Mouse (Mus musculus): ENCODE data around the gene Gfm2. TPM values are rescaled to one million over a fixed set of nuclear protein-coding genes. Genes with fewer than 3 reads are reported as not detected.
"Not testable (repeated sequence)": the region's sequence is repeated elsewhere in the genome, so short reads cannot be mapped to it uniquely, and the experiment has no call there.

Gene Gfm2
- total and polyA plus RNA-seq, 3 experiments = 25.7 to 34.1 TPM; not detected in 1

DNA sequence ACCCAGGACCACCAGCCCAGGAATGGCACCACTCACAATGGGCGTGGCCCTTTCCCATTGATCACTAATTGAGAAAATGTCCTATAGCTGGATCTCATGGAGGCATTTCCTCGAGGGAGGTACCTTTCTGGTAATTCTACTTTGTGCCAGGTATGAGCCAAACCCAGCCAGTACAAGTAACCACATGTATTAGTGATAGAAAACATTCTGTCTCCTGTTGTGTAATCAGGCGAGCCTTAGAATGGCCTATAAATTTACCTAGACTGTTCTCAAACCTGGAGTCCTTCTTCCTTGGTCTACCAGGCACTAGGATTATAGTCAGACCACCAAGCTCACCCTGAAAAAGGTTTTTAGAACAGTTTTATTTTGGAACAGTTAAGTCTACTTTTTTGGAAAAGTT, 16.4 kb upstream of the Gfm2 start:
- Histone ChIP-seq H3K4me3 (ENCODE audit: control insufficient read depth in 1 of 2, insufficient read depth in 1 of 2, low read depth in 2 of 2, low read length in 2 of 2) (no peak overlapping the region), H3K9ac (ENCODE audit: control insufficient read depth, low read depth, low read length, poor library complexity, severe bottlenecking) (no peak overlapping the region), H3K36me3 (ENCODE audit: control insufficient read depth in 1 of 2, insufficient read depth in 2 of 2, low read length in 2 of 2) (no peaks in the 10 kb centered on the region), H3K9me3 (replicated peaks; ENCODE audit: insufficient read depth, low read length) (no peaks in the 10 kb centered on the region), H3K79me2 (ENCODE audit: control insufficient read depth, insufficient read depth, low read length, poor library complexity) (no peaks in the 10 kb centered on the region), H3K27me3 (ENCODE audit: control insufficient read depth in 1 of 2, insufficient read depth in 2 of 2, low read length in 2 of 2) (peaks cover 0 to 2% of the 10 kb centered on the region in 2 experiments; a peak in 2 of 4 replicates), H3K4me1 (ENCODE audit: control insufficient read depth in 1 of 2, insufficient read depth in 2 of 2, low read length in 2 of 2) (no peaks in the 10 kb centered on the region), H3K27ac (ENCODE audit: control insufficient read depth, low read depth, low read length) (no peak overlapping the region)
- TF ChIP-seq KAT2A (conservative IDR thresholded peaks at IDR 0.05; ENCODE audit: low read depth, low read length) (no peak), MEF2A (IDR thresholded peaks at IDR 0.05; ENCODE audit: extremely low read depth, insufficient replicate concordance, low read depth, low read length, poor library complexity, severe bottlenecking) (no peak), ELF1 (IDR thresholded peaks at IDR 0.05; ENCODE audit: low read depth, low read length) (no peak), UBTF (IDR thresholded peaks at IDR 0.05; ENCODE audit: borderline replicate concordance, insufficient read depth, low read depth, low read length) (no peak), E2F4 (IDR thresholded peaks at IDR 0.05; ENCODE audit: borderline replicate concordance, low read depth, low read length) (no peak), MYB (IDR thresholded peaks at IDR 0.05; ENCODE audit: low read depth, low read length) (no peak), TBP (IDR thresholded peaks at IDR 0.05; ENCODE audit: low read depth, low read length) (no peak), CHD1 (IDR thresholded peaks at IDR 0.05; ENCODE audit: low read depth, low read length) (no peak), GABPA (IDR thresholded peaks at IDR 0.05; ENCODE audit: low read depth, low read length) (no peak), NRF1 (IDR thresholded peaks at IDR 0.05; ENCODE audit: insufficient read depth, low read depth, low read length, poor library complexity, severe bottlenecking) (no peak), GATA1 (IDR thresholded peaks at IDR 0.05; ENCODE audit: low read depth, low read length) (no peak), EP300 (IDR thresholded peaks at IDR 0.05; ENCODE audit: low read depth in 1 of 2, low read length in 2 of 2) (no peak)
- DNase-seq (ENCODE audit: low read depth, low spot score) = no peak

DNA sequence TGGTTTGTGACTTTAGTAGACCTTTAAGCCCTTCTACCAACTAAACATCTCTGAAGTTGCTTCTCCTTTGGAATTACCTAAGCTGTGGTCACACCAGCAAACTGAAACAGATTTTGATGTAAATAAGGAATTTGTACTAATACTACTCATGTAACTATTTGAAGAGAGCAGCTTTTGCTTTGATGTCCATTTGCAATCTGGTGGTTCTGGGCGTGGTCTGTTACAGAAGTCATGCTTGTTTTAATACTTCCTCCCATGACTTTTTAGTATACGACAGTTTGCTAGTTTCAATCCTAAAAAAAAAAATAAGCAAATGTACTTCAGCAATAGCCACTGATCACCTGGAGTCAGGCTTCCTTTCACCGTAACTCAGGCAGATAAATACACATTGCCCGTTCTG, 8.1 kb upstream of the Gfm2 start:
- H3K4me3 ChIP-seq (ENCODE audit: control insufficient read depth in 1 of 2, insufficient read depth in 1 of 2, low read depth in 2 of 2, low read length in 2 of 2); H3K27ac ChIP-seq (ENCODE audit: control insufficient read depth, low read depth, low read length): not testable (repeated sequence)

DNA sequence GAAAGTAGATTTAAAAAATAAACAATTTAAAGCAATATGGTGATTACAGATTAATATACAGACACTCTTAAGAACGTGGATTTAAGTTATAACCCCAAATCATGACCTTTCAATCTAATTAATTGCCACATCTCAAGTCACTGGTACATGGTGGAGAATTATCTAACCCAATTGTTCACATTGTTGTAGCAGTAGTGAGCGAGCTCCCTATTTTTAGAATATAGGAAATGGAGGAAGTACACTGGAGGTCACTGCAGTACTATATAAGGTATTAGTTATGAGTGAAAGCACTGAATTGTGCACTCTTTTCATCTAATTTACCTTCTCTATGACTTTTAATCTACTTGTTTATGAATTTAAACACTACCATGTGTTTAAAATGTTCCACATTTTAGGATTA, 7.3 kb upstream of the Gfm2 start:
- H3K9me3 ChIP-seq (replicated peaks; ENCODE audit: insufficient read depth, low read length); H3K27me3 ChIP-seq (ENCODE audit: control insufficient read depth in 1 of 2, insufficient read depth in 2 of 2, low read length in 2 of 2); H3K4me3 ChIP-seq (ENCODE audit: control insufficient read depth in 1 of 2, insufficient read depth in 1 of 2, low read depth in 2 of 2, low read length in 2 of 2); H3K79me2 ChIP-seq (ENCODE audit: control insufficient read depth, insufficient read depth, low read length, poor library complexity); H3K27ac ChIP-seq (ENCODE audit: control insufficient read depth, low read depth, low read length); DNase-seq (ENCODE audit: low read depth, low spot score); H3K4me1 ChIP-seq (ENCODE audit: control insufficient read depth in 1 of 2, insufficient read depth in 2 of 2, low read length in 2 of 2); H3K9ac ChIP-seq (ENCODE audit: control insufficient read depth, low read depth, low read length, poor library complexity, severe bottlenecking): not testable (repeated sequence)
- H3K36me3 ChIP-seq (ENCODE audit: control insufficient read depth in 1 of 2, insufficient read depth in 2 of 2, low read length in 2 of 2) = peaks cover 0 to 18% of the 10 kb centered on the region in 2 experiments; a peak in 2 of 4 replicates

More for the DNA sequence above, 8.1 kb upstream of the Gfm2 start:
- H3K9ac ChIP-seq (ENCODE audit: control insufficient read depth, low read depth, low read length, poor library complexity, severe bottlenecking); H3K27me3 ChIP-seq (ENCODE audit: control insufficient read depth in 1 of 2, insufficient read depth in 2 of 2, low read length in 2 of 2); H3K79me2 ChIP-seq (ENCODE audit: control insufficient read depth, insufficient read depth, low read length, poor library complexity); H3K9me3 ChIP-seq (replicated peaks; ENCODE audit: insufficient read depth, low read length); DNase-seq (ENCODE audit: low read depth, low spot score); H3K4me1 ChIP-seq (ENCODE audit: control insufficient read depth in 1 of 2, insufficient read depth in 2 of 2, low read length in 2 of 2): not testable (repeated sequence)
- H3K36me3 ChIP-seq (ENCODE audit: control insufficient read depth in 1 of 2, insufficient read depth in 2 of 2, low read length in 2 of 2) = peaks cover 0 to 16% of the 10 kb centered on the region in 2 experiments; a peak in 2 of 4 replicates

Measured in MEL (cell line).